Mouse (Mus musculus) G1E (cell line): ENCODE measurements around the gene Cavin1. TPM values are rescaled to one million over a fixed set of nuclear protein-coding genes. Genes with fewer than 3 reads are reported as not detected.

Experiments used
- ATAC-seq: 2 replicates; pipeline ENCODE4 v1.8.0; 2016; ENCODE audit warnings: mild to moderate bottlenecking; ENCODE audit not compliant: insufficient number of reproducible peaks, poor library complexity, low FRiP score, severe bottlenecking; ENCODE audit errors: extremely low read depth
- DNase-seq: peaks from one replicate; pipeline ENCODE4 v3.0.0; 2012; ENCODE audit warnings: low spot score
- H3K27me3 ChIP-seq: 2 replicates; pipeline ENCODE4 v1.6.1; 2012; ENCODE audit warnings: mild to moderate bottlenecking, low read length, inconsistent platforms; ENCODE audit not compliant: insufficient read depth
- H3K36me3 ChIP-seq: replicated peaks from 2 replicates; pipeline ENCODE3; 2012; ENCODE audit warnings: mild to moderate bottlenecking, inconsistent platforms
- H3K4me1 ChIP-seq: 2 replicates; pipeline ENCODE4 v1.6.1; 2012; ENCODE audit warnings: low read depth, low read length, inconsistent platforms, mixed read lengths; ENCODE audit not compliant: insufficient read depth
- H3K4me3 ChIP-seq: 2 replicates; pipeline ENCODE4 v1.5.1; 2012; ENCODE audit warnings: low read depth, mild to moderate bottlenecking, inconsistent platforms, low read length, moderate library complexity, mixed read lengths
- H3K9me3 ChIP-seq: replicated peaks from 2 replicates; pipeline ENCODE4 v1.6.1; 2012; ENCODE audit warnings: inconsistent platforms
- CTCF ChIP-seq: IDR thresholded peaks from 2 replicates; pipeline ENCODE4 v1.5.1; 2012; ENCODE audit warnings: low read depth, low read length, inconsistent platforms, mixed read lengths
- GATA1 ChIP-seq: IDR thresholded peaks from 2 replicates; pipeline ENCODE4 v1.6.1; 2012; ENCODE audit warnings: borderline replicate concordance, low read length, inconsistent platforms, mixed read lengths
- GATA2 ChIP-seq: IDR thresholded peaks from 2 replicates; pipeline ENCODE4 v1.6.1; 2012; ENCODE audit warnings: low read depth, low read length, inconsistent platforms, borderline replicate concordance
- POLR2AphosphoS5 ChIP-seq: IDR thresholded peaks from 2 replicates; pipeline ENCODE4 v1.6.1; 2012; ENCODE audit warnings: low read depth, low read length, inconsistent platforms; ENCODE audit not compliant: insufficient replicate concordance
- TAL1 ChIP-seq: conservative IDR thresholded peaks from 2 replicates; pipeline ENCODE4 v1.6.1; 2012; ENCODE audit warnings: low read depth, low read length, inconsistent platforms, mixed read lengths
- polyA plus RNA-seq: library from polyadenylated mRNA; stranded (reverse); fragments of >175 nt; gene quantifications from 2 replicates; pipeline ENCODE4 v1.2.3, GENCODE M21; 2012
- total RNA-seq, 2 experiments: library from RNA; stranded (forward) in 1 of 2; stranded (reverse) in 1 of 2; fragments of 200-1000 nt in 1 of 2; fragments of >200 nt in 1 of 2; fragmentation: Nextera tagmentation in 1 of 2; gene quantifications; 2 replicates each; pipeline ENCODE4 v1.2.3; 2014 to 2017

The Cavin1 gene
- total and polyA plus RNA-seq, 3 experiments = 3.8 to 37.0 (median 15.0) TPM

DNA sequence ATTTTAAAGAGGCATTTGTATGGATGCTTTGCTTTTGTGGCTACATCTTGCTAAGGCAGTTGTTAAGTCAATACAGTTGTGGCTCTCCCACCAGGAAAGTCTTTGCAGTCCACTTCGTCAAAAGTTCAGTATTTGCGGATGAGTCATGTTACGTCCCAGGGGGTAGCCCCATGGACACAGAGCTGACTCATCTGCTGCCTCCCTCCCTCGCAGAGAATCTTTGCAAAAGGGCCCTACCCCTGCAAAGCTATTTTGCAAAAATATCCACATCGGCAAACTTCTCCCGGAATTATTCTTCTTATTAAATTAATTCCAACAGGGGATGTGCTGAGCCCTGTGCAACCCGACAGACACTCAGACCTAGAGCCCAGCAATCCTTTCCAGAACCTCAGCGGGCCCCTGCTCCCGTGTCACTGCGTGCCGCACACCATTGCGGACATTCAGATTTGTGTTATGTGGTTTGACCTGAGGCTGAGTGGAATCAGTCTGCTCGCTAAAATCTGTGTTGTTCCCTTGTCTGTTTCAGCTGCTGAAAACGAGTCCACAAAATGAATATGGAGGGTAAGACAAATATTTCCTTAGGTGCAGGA lies 3.8 kb upstream of the Cavin1 start:
- Histone ChIP-seq H3K9me3 (no peaks in the 10 kb centered on the region), H3K4me3 (no peak overlapping the region), H3K36me3 (no peaks in the 10 kb centered on the region), H3K27me3 (peaks cover 57% of the 10 kb centered on the region), H3K4me1 (peaks cover 19% of the 10 kb centered on the region)
- ATAC-seq (no peak), DNase-seq (no peak)
- TF ChIP-seq POLR2AphosphoS5 (no peak), TAL1 (no peak), GATA1 (no peak), GATA2 (no peak), CTCF (no peak)

DNA sequence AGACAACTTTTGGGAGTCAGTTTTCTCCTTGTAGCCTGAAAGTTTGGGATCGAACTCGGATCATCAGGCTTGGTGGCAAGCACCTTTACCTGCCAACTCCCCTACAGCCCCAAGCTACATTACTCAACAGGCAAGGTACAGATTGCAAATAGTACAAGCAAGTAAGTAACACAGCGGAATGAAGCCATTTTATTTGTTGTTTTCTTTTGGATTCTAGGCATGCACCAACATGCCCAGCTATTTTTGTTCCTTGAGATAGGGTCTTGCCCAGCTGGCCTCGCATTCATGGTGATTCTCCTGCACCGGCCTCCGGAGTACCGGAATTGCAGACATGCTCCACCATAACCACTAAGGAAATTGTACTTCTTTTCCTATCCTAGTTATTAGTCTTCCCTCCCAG lies 2.6 kb upstream of the Cavin1 start:
- peaks cover 27% of the 10 kb centered on the region for H3K4me1 ChIP-seq
- no peak overlapping the region for H3K4me3 ChIP-seq
- DNase-seq (no peak), ATAC-seq (no peak)
- no peak for TF ChIP-seq GATA2
- TF ChIP-seq TAL1 = no peak
- TF ChIP-seq GATA1 = no peak
- no peak for TF ChIP-seq POLR2AphosphoS5
- no peaks in the 10 kb centered on the region for H3K9me3 ChIP-seq
- no peaks in the 10 kb centered on the region for H3K36me3 ChIP-seq
- H3K27me3 ChIP-seq = peaks cover 65% of the 10 kb centered on the region

DNA sequence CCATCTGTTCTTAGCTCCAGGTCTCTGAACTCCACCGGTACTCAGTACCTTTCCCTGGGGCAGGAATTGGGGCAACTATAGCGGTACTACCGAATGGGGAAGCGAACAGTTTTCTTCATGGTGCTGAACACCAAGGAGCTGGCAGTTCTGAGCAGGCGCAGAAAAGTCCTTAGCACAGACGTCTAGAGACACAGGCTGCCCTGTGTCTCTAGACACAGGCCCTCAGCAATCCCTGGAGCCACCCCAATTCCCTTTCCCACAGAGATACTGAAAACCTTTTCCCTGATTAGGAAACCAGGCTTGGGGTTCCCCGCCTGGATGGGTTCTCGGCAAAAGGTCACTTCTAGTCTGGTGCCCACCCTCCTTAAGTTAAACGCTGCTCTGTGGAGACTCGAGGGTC lies 768 bp upstream of the Cavin1 start:
- peaks cover 65% of the 10 kb centered on the region for H3K27me3 ChIP-seq
- DNase-seq (no peak), ATAC-seq (no peak)
- no peaks in the 10 kb centered on the region for H3K9me3 ChIP-seq
- peaks cover 30% of the 10 kb centered on the region for H3K4me1 ChIP-seq
- no peak overlapping the region for H3K4me3 ChIP-seq
- H3K36me3 ChIP-seq = no peaks in the 10 kb centered on the region
- no peak for TF ChIP-seq TAL1
- no peak for TF ChIP-seq GATA1
- no peak for TF ChIP-seq POLR2AphosphoS5
- TF ChIP-seq GATA2 = no peak
- TF ChIP-seq CTCF = no peak

DNA sequence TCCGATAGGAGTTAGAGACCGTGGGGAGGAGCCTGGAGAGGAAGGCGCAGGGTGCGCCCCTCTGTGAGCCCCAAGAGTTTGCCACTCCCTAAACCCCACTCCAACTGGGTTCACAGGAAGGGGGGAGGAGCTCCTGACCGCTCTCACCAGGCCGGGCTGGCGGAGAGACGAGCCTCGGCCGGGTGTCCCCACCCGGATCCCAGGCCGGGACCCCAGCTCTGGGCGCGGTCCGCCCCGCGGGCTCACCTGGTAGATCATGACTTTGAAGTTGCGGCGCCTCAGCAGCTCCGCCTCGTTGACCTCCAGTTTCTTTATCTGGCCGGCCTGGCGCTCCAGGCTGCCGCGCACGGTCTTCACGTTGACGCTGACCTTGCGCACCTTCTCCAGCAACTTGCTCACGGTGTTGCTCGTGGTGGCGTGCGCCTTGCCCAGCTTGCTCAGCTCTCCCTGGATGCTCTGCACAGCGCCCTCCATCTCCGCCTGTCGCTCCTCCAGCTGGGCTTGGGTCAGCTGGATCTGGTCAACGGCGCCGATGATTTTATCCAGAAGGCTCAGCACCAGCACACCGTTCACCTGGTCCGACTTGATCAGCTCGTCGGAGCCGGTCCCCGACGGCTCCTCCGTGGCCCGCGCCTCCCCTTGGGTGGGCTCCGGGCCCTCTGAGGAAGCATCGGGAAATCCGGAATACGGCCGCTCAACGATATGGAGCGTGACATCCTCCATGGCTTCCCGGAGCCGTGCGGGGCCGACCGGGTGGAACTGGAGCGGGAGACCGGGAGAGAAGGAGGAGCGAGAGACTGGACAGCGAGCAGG lies 737 bp downstream of the Cavin1 start:
- no peaks in the 10 kb centered on the region for H3K36me3 ChIP-seq
- no peaks in the 10 kb centered on the region for H3K9me3 ChIP-seq
- TF ChIP-seq TAL1 (no peak), POLR2AphosphoS5 (no peak), GATA1 (no peak), GATA2 (no peak), CTCF (no peak)
- ATAC-seq (peak; percentile 60; the same call in 1 of the 2 replicates), DNase-seq (peak; percentile 75)
- peaks cover 39% of the 10 kb centered on the region for H3K4me1 ChIP-seq
- peaks cover 65% of the 10 kb centered on the region for H3K27me3 ChIP-seq
- peak overlapping the region; percentile 76 for H3K4me3 ChIP-seq

DNA sequence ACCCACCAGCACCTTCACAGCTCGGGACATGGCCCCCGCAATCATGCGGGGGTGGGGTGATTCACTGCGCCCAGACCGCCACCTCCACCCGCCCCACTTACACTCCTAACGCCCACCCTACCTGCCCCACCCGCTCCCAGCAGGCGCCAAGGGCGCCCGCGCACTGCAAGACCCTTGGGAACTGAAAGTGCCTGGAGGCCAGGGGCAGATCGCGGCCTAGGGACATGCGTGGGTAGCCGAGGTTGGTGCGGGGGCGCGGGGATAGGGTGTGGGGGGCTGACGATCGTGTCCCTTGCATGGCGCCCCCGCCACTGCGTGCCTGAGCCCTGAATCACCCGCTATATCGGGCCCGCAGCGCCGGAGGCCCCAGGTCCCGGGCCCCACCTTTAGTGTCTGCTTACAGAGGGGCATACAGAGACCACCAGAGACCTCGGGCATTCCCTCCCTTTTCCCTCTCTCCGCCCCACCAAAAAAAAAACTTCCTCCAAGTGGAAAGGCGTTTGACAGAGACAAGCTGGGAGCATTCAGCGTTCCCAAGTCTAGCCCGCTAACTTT lies 1.4 kb downstream of the Cavin1 start:
- peaks cover 3% of the 10 kb centered on the region for H3K36me3 ChIP-seq
- ATAC-seq (no peak), DNase-seq (no peak)
- H3K27me3 ChIP-seq = peaks cover 65% of the 10 kb centered on the region
- H3K4me1 ChIP-seq = peaks cover 45% of the 10 kb centered on the region
- H3K4me3 ChIP-seq = peak overlapping the region; percentile 76
- H3K9me3 ChIP-seq = no peaks in the 10 kb centered on the region
- TF ChIP-seq TAL1 = no peak
- TF ChIP-seq GATA2 = no peak
- no peak for TF ChIP-seq POLR2AphosphoS5
- no peak for TF ChIP-seq CTCF
- TF ChIP-seq GATA1 = no peak

DNA sequence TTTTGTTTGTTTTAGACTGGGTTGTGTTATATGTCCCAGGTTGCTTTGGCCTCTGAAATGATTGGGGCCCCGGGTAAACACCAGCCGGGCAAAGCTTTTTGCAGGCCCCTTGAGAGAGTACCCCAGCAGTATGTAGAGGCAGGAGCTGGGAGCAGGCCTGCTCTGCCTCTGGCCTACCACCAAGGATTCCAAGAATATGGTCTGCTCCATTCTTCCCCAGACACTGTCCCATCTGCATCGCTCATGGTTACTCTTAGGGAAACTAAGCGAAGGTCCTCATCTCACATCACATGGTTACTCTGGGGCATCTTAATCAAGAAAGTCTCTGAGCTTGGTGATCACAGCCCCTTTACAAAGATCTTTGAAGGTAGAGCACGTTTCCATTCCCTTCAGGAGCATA lies 2.2 kb downstream of the Cavin1 start:
- no peak for DNase-seq
- H3K27me3 ChIP-seq = peaks cover 66% of the 10 kb centered on the region

More for the DNA sequence above, 2.2 kb downstream of the Cavin1 start:
- no peak for TF ChIP-seq TAL1
- no peak for TF ChIP-seq GATA1
- no peak for TF ChIP-seq CTCF
- TF ChIP-seq POLR2AphosphoS5 = no peak
- TF ChIP-seq GATA2 = no peak
- no peak for ATAC-seq
- H3K36me3 ChIP-seq = peaks cover 3% of the 10 kb centered on the region
- no peaks in the 10 kb centered on the region for H3K9me3 ChIP-seq
- H3K4me1 ChIP-seq = peaks cover 52% of the 10 kb centered on the region
- H3K4me3 ChIP-seq = 0 out of 2 replicates have a peak overlapping the region, but pooled peaks have one; percentile 76
